Comparison of ENCODE assay signal across 11 mouse cellular contexts in genomic region chr11:51898326-51899080, GRCm38 (mm10). TPM values are rescaled to one million over a fixed set of nuclear protein-coding genes. Genes with fewer than 3 reads are reported as not detected.
A peak's percentile ranks its signal among the peaks of the same experiment; 100 is the strongest.
DNase-seq lines count a peak whose midpoint lies in the region; ATAC-seq and TF ChIP-seq lines count a peak whose summit lies in the region.
"Had no signal": no experiment of that assay in that cellular context is flagged by ENCODE, and none has a peak within 500 bp of the region (broad histone marks: within the 10 kb centered on the region; RNA-seq: fewer than 3 reads in every experiment).

No protein-coding gene starts in this region.

- H3K4me3 ChIP-seq in heart, postnatal 0 days (ENCODE audit: low read depth, low read length), result no peak overlapping the region
- no peak overlapping the region for H3K4me3 ChIP-seq in heart, embryonic 10.5 days
- no peak overlapping the region for H3K4me3 ChIP-seq in lung, embryonic 16.5 days (ENCODE audit: low read length)
- H3K4me3 ChIP-seq: embryonic facial prominence, embryonic 13.5 days; limb, embryonic 12.5 days; midbrain, embryonic 12.5 days had no signal

- peak overlapping the region; percentile 43 for H3K27ac ChIP-seq in heart, postnatal 0 days (ENCODE audit: low read depth)
- no peak overlapping the region for H3K27ac ChIP-seq in heart, embryonic 10.5 days
- no peak overlapping the region for H3K27ac ChIP-seq in lung, embryonic 16.5 days (ENCODE audit: low read length)
- H3K27ac ChIP-seq: embryonic facial prominence, embryonic 13.5 days; limb, embryonic 12.5 days; midbrain, embryonic 12.5 days had no signal

- H3K4me2 ChIP-seq in heart, postnatal 0 days (ENCODE audit: low read depth, low read length), result no peak overlapping the region
- H3K4me2 ChIP-seq in lung, embryonic 16.5 days (ENCODE audit: low read depth, low read length), result no peak overlapping the region
- H3K4me2 ChIP-seq: embryonic facial prominence, embryonic 13.5 days; limb, embryonic 12.5 days; midbrain, embryonic 12.5 days had no signal

- no peak overlapping the region for H3K9ac ChIP-seq in heart, postnatal 0 days (replicated peaks; ENCODE audit: low read depth, low read length)
- peak overlapping the region; percentile 15; the same call in 1 of the 2 replicates for H3K9ac ChIP-seq in lung, embryonic 16.5 days (ENCODE audit: low read length)
- H3K9ac ChIP-seq: embryonic facial prominence, embryonic 13.5 days; limb, embryonic 12.5 days; midbrain, embryonic 12.5 days had no signal

- no peaks in the 10 kb centered on the region for H3K27me3 ChIP-seq in heart, postnatal 0 days (ENCODE audit: control insufficient read depth, insufficient read depth, low read length)
- peaks cover 29% of the 10 kb centered on the region for H3K27me3 ChIP-seq in heart, embryonic 10.5 days (ENCODE audit: insufficient read depth, poor library complexity, severe bottlenecking)
- H3K27me3 ChIP-seq in lung, embryonic 16.5 days (ENCODE audit: control insufficient read depth, insufficient read depth, low read depth, low read length), result no peaks in the 10 kb centered on the region
- H3K27me3 ChIP-seq: midbrain, embryonic 12.5 days had no signal

- peaks cover 8% of the 10 kb centered on the region; the same call in 1 of the 2 replicates for H3K4me1 ChIP-seq in heart, postnatal 0 days (ENCODE audit: control insufficient read depth, insufficient read depth)
- H3K4me1 ChIP-seq in heart, embryonic 10.5 days, result peaks cover 7% of the 10 kb centered on the region; the same call in 1 of the 2 replicates
- H3K4me1 ChIP-seq in lung, embryonic 16.5 days (replicated peaks; ENCODE audit: control insufficient read depth, insufficient read depth, low read length), result no peaks in the 10 kb centered on the region
- H3K4me1 ChIP-seq: midbrain, embryonic 12.5 days had no signal

- WGBS in heart, postnatal 0 days, result 42% methylated on average over 21 of the region's 21 CpGs
- 48% methylated on average over 21 of the region's 21 CpGs for WGBS in heart, embryonic 10.5 days
- 39% methylated on average over 21 of the region's 21 CpGs for WGBS in lung, embryonic 16.5 days

- H3K36me3 ChIP-seq in heart, postnatal 0 days (replicated peaks; ENCODE audit: control insufficient read depth, insufficient read depth, low read length), result no peaks in the 10 kb centered on the region
- H3K36me3 ChIP-seq in heart, embryonic 10.5 days, result no peaks in the 10 kb centered on the region
- no peaks in the 10 kb centered on the region for H3K36me3 ChIP-seq in lung, embryonic 16.5 days (ENCODE audit: control insufficient read depth, insufficient read depth, low read length)
- H3K36me3 ChIP-seq: embryonic facial prominence, embryonic 13.5 days; limb, embryonic 12.5 days; midbrain, embryonic 12.5 days had no signal

- intact Hi-C loops in heart, postnatal 25 days (cut with DNase I), result loop anchor here (2.0 kb wide), 1 partner anchor 16 kb away; no protein-coding TSS in a partner anchor

- DNase-seq in heart, postnatal 0 days (ENCODE audit: low spot score), result no peak
- no peak for DNase-seq in heart, embryonic 10.5 days (ENCODE audit: low spot score)
- DNase-seq in induced T-regulatory cell, adult 2 months (ENCODE audit: low read depth), result peak; percentile 38
- peak; percentile 45 to 49 for DNase-seq in thymus, postnatal 10 days (ENCODE audit: low spot score in 2 of 2)
- DNase-seq in kidney, postnatal 25 days, result no peak
- no peak for DNase-seq in heart, postnatal 25 days (ENCODE audit: low spot score)

- H3K9me3 ChIP-seq in heart, postnatal 0 days (replicated peaks; ENCODE audit: control insufficient read depth, low read length), result no peaks in the 10 kb centered on the region
- H3K9me3 ChIP-seq in heart, embryonic 10.5 days, result no peaks in the 10 kb centered on the region
- H3K9me3 ChIP-seq in lung, embryonic 16.5 days (ENCODE audit: control insufficient read depth, low read length), result peaks cover 1% of the 10 kb centered on the region; the same call in 1 of the 2 replicates
- H3K9me3 ChIP-seq: embryonic facial prominence, embryonic 13.5 days; limb, embryonic 12.5 days; midbrain, embryonic 12.5 days had no signal

- TF ChIP-seq CTCF in heart, postnatal 0 days (IDR thresholded peaks at IDR 0.05; ENCODE audit: low read depth), result no peak

- TF ChIP-seq EP300 in heart, postnatal 0 days (IDR thresholded peaks at IDR 0.05; ENCODE audit: low read depth), result no peak

- ATAC-seq in heart, postnatal 0 days (ENCODE audit: insufficient read depth, low read depth), result no peak; the same call in 1 of the 2 replicates
- peak; percentile 49; the same call in 1 of the 2 replicates for ATAC-seq in lung, embryonic 16.5 days (ENCODE audit: low read depth)
- no peak for ATAC-seq in cerebellum, adult (ENCODE audit: insufficient number of reproducible peaks, low FRiP score, low TSS enrichment)

RNA-seq across cellular contexts. Expression of gene Jade2, which starts 41.0 kb away (rescaled TPM):
- 1.9 and 2.3 TPM in 2 replicates for total RNA-seq in heart, postnatal 0 days (2014; rRNA removed; ENCODE audit: low replicate concordance)
- 0.60 and 0.72 TPM in 2 replicates for polyA plus RNA-seq in heart, postnatal 0 days (2015; fragmentation: Nextera tagmentation; extraction: Ambion mirVana)
- polyA plus RNA-seq in heart, embryonic 10.5 days (2016; fragmentation: Nextera tagmentation; extraction: Ambion mirVana), result 0.73 and 0.82 TPM in 2 replicates
- polyA plus RNA-seq in lung, embryonic 16.5 days (2015; fragmentation: Nextera tagmentation; extraction: Ambion mirVana), result 2.8 and 2.9 TPM in 2 replicates
- 1 to 10 TPM; 6.5 to 8.8 TPM for total RNA-seq in heart, postnatal 25 days (2021)

Comparison
In these comparisons a context has a peak if more than half of its experiments do, and no peak if none do; other contexts are left out.
1. DNase-seq: peak in induced T-regulatory cell, adult 2 months (single experiment) and thymus, postnatal 10 days (2 of 2); none in heart, postnatal 0 days (single experiment), heart, embryonic 10.5 days (single experiment), kidney, postnatal 25 days (0 of 2) and heart, postnatal 25 days (single experiment).